Mouse (Mus musculus) liver, postnatal 0 days (tissue): ENCODE data around the gene Ttc3.

ENCODE experiments used
- CTCF ChIP-seq: sonication (generic); IDR thresholded peaks from 2 replicates; pipeline ENCODE4 v1.5.1; 2016; ENCODE audit warnings: antibody characterized with exemption, low read depth
- EP300 ChIP-seq: IDR thresholded peaks from 2 replicates; pipeline ENCODE4 v1.6.1; 2016; ENCODE audit warnings: antibody characterized with exemption, low read depth, mild to moderate bottlenecking

DNA sequence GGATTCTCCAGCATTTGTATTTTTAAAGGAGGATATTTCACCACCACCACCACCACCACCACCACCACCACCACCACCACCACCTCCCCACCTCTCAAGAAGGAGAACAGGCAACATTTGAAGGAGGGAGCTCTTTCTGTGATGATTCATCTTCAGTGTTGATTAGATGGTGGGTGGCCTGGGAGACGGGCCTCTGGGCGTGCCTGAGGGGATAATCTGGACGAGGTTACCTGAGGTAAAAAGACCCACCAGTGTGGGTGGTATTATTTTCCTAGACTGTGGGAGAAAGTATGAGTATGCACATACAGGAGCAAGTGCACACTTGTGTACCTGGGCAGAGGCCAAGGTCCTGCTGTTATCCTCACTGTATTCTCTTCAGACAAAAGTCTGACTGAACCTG is 93.6 kb downstream of the Ttc3 start:
- no peak for TF ChIP-seq EP300
- TF ChIP-seq CTCF, result no peak
